Mouse (Mus musculus): ENCODE data around the gene Nmu. TPM values are rescaled to one million over a fixed set of nuclear protein-coding genes. Genes with fewer than 3 reads are reported as not detected.
A peak's percentile ranks its signal among the peaks of the same experiment; 100 is the strongest.

Nmu gene
- polyA plus RNA-seq (2016; fragmentation: Nextera tagmentation; extraction: Ambion mirVana), result 0.38 and 0.67 TPM in 2 replicates

- 5% methylated on average over 35 of the region's 35 CpGs for WGBS
- H3K27ac ChIP-seq (replicated peaks), result peak within 1 kb of the TSS; percentile 5; the same call in 1 of the 2 replicates
- peak; percentile 46 for DNase-seq (ENCODE audit: low spot score)
Measured at GRCm38 (mm10) chr5:76363453-76364104, at the start of gene Nmu. Gene Nmu (minus strand): TSS chr5:76363788.

DNA sequence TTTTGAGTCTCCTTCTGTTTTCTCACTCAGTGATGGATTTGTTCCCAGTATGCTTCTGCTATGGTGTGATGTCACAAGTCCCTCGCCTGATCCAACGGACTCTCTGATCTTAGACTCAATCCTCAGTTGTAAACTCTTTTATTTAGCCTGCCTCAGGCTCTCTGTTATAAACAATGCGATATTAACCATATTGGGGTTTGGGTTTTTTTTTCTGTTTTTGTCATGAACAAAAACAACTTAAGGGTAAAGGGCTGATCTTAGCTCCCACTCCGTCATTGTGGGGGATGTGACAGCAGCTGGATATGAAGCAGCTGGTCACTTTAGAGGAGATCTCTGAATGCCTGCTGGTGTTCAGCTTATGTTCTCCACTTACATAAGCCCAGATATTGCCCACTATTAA, 48.1 kb upstream of the Nmu start:
- no peaks in the 10 kb centered on the region for H3K27me3 ChIP-seq (replicated peaks; ENCODE audit: low read depth, poor library complexity, severe bottlenecking)
- no peak overlapping the region for H3K4me3 ChIP-seq
- no peaks in the 10 kb centered on the region for H3K9me3 ChIP-seq
- H3K36me3 ChIP-seq (replicated peaks), result no peaks in the 10 kb centered on the region
- 0 out of 2 replicates have a peak, but pooled peaks cover 2% of the 10 kb centered on the region for H3K4me1 ChIP-seq
- no peak for DNase-seq (ENCODE audit: low spot score)
- H3K27ac ChIP-seq (replicated peaks), result no peak overlapping the region
- WGBS, result 83% methylated on average over 4 of the region's 4 CpGs

More at GRCm38 (mm10) chr5:76363453-76364104, at the start of gene Nmu:
- peaks cover 16% of the 10 kb centered on the region for H3K4me1 ChIP-seq
- H3K27me3 ChIP-seq (replicated peaks; ENCODE audit: low read depth, poor library complexity, severe bottlenecking), result peaks cover 48% of the 10 kb centered on the region
- peak within 1 kb of the TSS; percentile 55 for H3K4me3 ChIP-seq
- H3K9me3 ChIP-seq, result no peaks in the 10 kb centered on the region
- H3K36me3 ChIP-seq (replicated peaks), result no peaks in the 10 kb centered on the region

DNA sequence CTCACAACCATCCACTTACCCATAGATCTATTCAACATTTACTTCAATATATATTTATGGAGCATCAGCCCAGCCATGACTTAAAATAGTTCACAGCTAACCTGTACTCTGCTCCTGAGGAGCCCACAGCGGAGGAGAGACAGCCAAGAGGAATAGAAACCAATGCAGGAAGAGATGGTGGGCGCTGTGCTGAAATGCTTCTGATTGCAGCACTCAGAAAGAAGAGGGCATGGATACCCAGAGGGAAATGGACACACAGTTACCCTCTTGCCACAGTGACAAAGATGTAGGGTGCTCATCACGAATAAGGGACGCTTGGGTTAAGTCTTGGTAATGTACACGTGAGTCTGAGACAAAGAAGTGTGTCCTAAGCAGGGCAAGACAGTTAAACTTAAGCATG, 30.8 kb upstream of the Nmu start:
- no peak for DNase-seq (ENCODE audit: low spot score)
- H3K4me3 ChIP-seq, result no peak overlapping the region
- no peaks in the 10 kb centered on the region for H3K4me1 ChIP-seq
- 92% methylated on average over 5 of the region's 5 CpGs for WGBS
- no peaks in the 10 kb centered on the region for H3K27me3 ChIP-seq (replicated peaks; ENCODE audit: low read depth, poor library complexity, severe bottlenecking)
- no peak overlapping the region for H3K27ac ChIP-seq (replicated peaks)
- H3K9me3 ChIP-seq, result no peaks in the 10 kb centered on the region
- no peaks in the 10 kb centered on the region for H3K36me3 ChIP-seq (replicated peaks)

- H3K27ac ChIP-seq (replicated peaks), result no peak overlapping the region
- no peak for DNase-seq (ENCODE audit: low spot score)
- H3K36me3 ChIP-seq (replicated peaks), result no peaks in the 10 kb centered on the region
- WGBS, result 87% methylated on average over 10 of the region's 10 CpGs
- no peaks in the 10 kb centered on the region for H3K4me1 ChIP-seq
- no peaks in the 10 kb centered on the region for H3K9me3 ChIP-seq
- H3K4me3 ChIP-seq, result no peak overlapping the region
- H3K27me3 ChIP-seq (replicated peaks; ENCODE audit: low read depth, poor library complexity, severe bottlenecking), result no peaks in the 10 kb centered on the region
Measured at GRCm38 (mm10) chr5:76389041-76389795, 25.6 kb upstream of the Nmu start.

DNA sequence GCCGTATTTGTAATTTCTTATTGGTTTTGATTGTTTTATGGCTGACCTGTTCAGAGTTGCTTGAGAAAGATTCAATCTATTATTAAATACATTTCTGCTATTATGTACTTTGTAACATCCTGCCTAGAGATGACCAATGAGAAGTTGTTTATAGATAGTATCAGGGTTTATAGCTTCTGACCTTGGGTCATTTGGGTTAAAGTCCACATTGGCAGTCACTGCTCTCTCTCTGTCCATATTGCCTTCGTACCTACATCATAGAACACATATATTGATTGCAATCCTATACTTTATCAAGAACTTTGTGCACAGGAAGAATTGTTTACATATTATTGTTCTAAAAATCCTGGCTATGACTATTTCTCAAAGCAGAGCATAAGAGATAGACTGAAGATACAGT, 24.9 kb upstream of the Nmu start:
- no peaks in the 10 kb centered on the region for H3K36me3 ChIP-seq (replicated peaks)
- no peak overlapping the region for H3K27ac ChIP-seq (replicated peaks)
- H3K4me1 ChIP-seq, result 0 out of 2 replicates have a peak, but pooled peaks cover under 1% of the 10 kb centered on the region
- WGBS, result 92% methylated on average over 2 of the region's 2 CpGs
- no peak overlapping the region for H3K4me3 ChIP-seq
- DNase-seq (ENCODE audit: low spot score), result no peak
- H3K27me3 ChIP-seq (replicated peaks; ENCODE audit: low read depth, poor library complexity, severe bottlenecking), result no peaks in the 10 kb centered on the region
- H3K9me3 ChIP-seq, result no peaks in the 10 kb centered on the region

DNA sequence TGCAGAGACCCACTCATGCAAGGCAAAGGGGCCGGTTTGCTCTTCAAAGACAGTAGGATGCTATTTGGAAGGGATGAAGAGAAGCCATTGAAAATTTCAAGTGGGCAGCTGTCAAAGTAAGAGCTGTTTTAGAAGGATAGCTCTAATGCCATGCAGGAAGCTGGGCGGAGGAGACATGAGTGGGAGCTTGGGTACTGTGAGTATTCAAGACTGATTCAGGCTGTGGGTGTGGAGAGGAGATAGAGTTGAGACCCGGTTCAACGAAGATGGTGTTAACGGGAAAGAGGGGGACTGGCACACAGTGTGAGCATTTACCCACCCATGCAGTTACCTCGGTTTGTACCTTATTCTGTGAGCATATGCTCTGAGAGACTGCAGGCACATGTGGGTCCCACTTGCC, 20.1 kb upstream of the Nmu start:
- Histone ChIP-seq H3K4me1 (0 out of 2 replicates have a peak, but pooled peaks cover 3% of the 10 kb centered on the region), H3K27ac (replicated peaks) (no peak overlapping the region), H3K4me3 (no peak overlapping the region), H3K9me3 (no peaks in the 10 kb centered on the region), H3K36me3 (replicated peaks) (no peaks in the 10 kb centered on the region), H3K27me3 (replicated peaks; ENCODE audit: low read depth, poor library complexity, severe bottlenecking) (no peaks in the 10 kb centered on the region)
- 82% methylated on average over 6 of the region's 6 CpGs for WGBS
- DNase-seq (ENCODE audit: low spot score), result no peak

- no peak for DNase-seq (ENCODE audit: low spot score)
- Histone ChIP-seq H3K27ac (replicated peaks) (no peak overlapping the region), H3K36me3 (replicated peaks) (no peaks in the 10 kb centered on the region), H3K4me1 (0 out of 2 replicates have a peak, but pooled peaks cover 3% of the 10 kb centered on the region), H3K9me3 (no peaks in the 10 kb centered on the region), H3K4me3 (no peak overlapping the region), H3K27me3 (replicated peaks; ENCODE audit: low read depth, poor library complexity, severe bottlenecking) (no peaks in the 10 kb centered on the region)
- 92% methylated on average over 5 of the region's 5 CpGs for WGBS
Measured at GRCm38 (mm10) chr5:76381836-76382235, 18.2 kb upstream of the Nmu start.

GRCm38 (mm10) chr5:76379216-76379615, 15.6 kb upstream of the Nmu start:
- Histone ChIP-seq H3K9me3 (no peaks in the 10 kb centered on the region), H3K4me3 (no peak overlapping the region), H3K4me1 (0 out of 2 replicates have a peak, but pooled peaks cover 3% of the 10 kb centered on the region), H3K36me3 (replicated peaks) (no peaks in the 10 kb centered on the region), H3K27ac (replicated peaks) (no peak overlapping the region), H3K27me3 (replicated peaks; ENCODE audit: low read depth, poor library complexity, severe bottlenecking) (no peaks in the 10 kb centered on the region)
- WGBS, result 37% methylated on average over 3 of the region's 3 CpGs
- DNase-seq (ENCODE audit: low spot score), result no peak

DNA sequence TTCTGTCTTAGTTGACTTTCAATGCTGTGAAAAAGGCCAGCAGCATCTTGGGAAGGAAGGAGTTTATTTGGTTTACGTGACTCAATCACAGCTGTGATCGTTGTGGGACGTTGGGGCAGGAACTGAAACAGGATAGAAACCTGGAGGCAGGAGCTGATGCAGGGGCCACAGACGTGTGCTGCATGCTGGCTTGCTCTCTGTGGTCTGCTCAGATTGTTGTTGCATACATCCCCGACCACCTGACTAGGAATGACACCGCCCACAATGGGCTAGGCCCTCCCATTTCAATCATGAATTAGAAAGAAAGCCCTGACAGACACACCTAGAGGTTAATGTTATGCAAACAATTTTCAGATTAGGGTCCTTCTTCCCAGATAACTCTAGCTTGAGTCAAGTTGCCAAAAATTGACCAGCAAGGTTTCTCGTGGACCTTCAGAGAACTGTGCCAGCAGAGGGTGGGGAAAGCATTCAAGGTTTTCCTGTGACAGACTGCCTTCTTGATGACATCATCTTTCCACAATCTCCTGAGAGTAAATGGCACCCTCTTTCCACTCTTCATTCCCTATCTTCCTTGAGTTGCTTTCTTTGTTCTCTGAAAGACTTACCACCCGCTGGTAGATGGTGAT, 5.7 kb upstream of the Nmu start:
- Histone ChIP-seq H3K36me3 (replicated peaks) (no peaks in the 10 kb centered on the region), H3K9me3 (no peaks in the 10 kb centered on the region), H3K4me3 (no peak overlapping the region), H3K4me1 (no peaks in the 10 kb centered on the region; the same call in 1 of the 2 replicates), H3K27me3 (replicated peaks; ENCODE audit: low read depth, poor library complexity, severe bottlenecking) (peaks cover 12% of the 10 kb centered on the region), H3K27ac (replicated peaks) (no peak overlapping the region)
- 80% methylated on average over 8 of the region's 8 CpGs for WGBS
- DNase-seq (ENCODE audit: low spot score), result no peak

DNA sequence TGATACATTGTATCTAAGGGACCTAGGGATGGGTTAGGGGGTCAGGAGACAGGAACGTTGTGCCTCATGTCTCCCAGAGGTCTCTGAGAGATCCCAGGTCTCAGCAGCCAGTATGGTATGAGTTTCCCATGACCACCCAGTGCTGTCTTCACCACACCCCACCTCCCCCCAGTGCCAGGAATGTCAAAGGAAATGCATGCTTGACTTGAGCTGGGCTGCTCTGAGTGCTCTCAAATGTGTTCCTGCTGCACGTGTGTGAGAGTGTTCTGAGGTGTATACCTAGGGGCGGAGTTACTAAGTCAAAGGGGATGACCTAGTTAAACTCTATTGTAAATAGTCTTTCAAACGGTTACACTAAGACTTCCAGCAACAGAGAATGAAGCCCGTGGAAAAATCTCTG, 1.8 kb upstream of the Nmu start:
- H3K9me3 ChIP-seq, result no peaks in the 10 kb centered on the region
- peaks cover 48% of the 10 kb centered on the region for H3K27me3 ChIP-seq (replicated peaks; ENCODE audit: low read depth, poor library complexity, severe bottlenecking)
- no peak overlapping the region for H3K4me3 ChIP-seq
- peaks cover 16% of the 10 kb centered on the region for H3K4me1 ChIP-seq
- WGBS, result 53% methylated on average over 5 of the region's 5 CpGs
- no peak for DNase-seq (ENCODE audit: low spot score)
- no peak overlapping the region for H3K27ac ChIP-seq (replicated peaks)
- no peaks in the 10 kb centered on the region for H3K36me3 ChIP-seq (replicated peaks)

- DNase-seq (ENCODE audit: low spot score), result no peak
- no peak overlapping the region for H3K4me3 ChIP-seq
- WGBS, result 88% methylated on average over 4 of the region's 4 CpGs
- peaks cover 48% of the 10 kb centered on the region for H3K27me3 ChIP-seq (replicated peaks; ENCODE audit: low read depth, poor library complexity, severe bottlenecking)
- no peaks in the 10 kb centered on the region for H3K36me3 ChIP-seq (replicated peaks)
- no peaks in the 10 kb centered on the region for H3K9me3 ChIP-seq
- no peak overlapping the region for H3K27ac ChIP-seq (replicated peaks)
- H3K4me1 ChIP-seq, result peaks cover 16% of the 10 kb centered on the region
Measured at GRCm38 (mm10) chr5:76360786-76361185, 2.8 kb downstream of the Nmu start.

DNA sequence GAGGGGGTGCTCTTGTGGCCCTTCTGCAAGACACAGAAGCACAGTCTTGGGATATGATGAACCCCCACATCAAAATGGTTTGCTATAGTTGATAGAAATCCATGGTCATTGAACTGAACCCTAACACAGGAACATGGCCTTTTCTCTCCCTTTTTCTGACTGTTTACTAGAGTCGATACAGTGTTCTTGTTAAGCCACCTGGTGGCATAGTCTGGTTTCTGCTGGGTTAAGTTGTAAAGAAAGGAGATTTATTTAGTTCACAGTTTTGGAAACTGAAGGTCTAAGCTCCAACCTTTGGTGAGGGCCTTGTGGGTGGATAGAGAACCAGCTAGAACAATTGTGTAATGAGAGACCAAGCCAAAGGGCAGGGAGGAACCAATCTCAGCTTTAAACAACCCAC, 3.5 kb downstream of the Nmu start:
- Histone ChIP-seq H3K4me1 (peaks cover 16% of the 10 kb centered on the region), H3K4me3 (no peak overlapping the region), H3K9me3 (no peaks in the 10 kb centered on the region), H3K36me3 (replicated peaks) (no peaks in the 10 kb centered on the region), H3K27me3 (replicated peaks; ENCODE audit: low read depth, poor library complexity, severe bottlenecking) (peaks cover 44% of the 10 kb centered on the region), H3K27ac (replicated peaks) (no peak overlapping the region)
- no peak for DNase-seq (ENCODE audit: low spot score)
- WGBS, result 84% methylated on average over 1 of the region's 1 CpGs

Data from embryonic facial prominence, embryonic 10.5 days (tissue).